8 mouse cellular contexts compared by ENCODE assay signal in the genomic region with DNA sequence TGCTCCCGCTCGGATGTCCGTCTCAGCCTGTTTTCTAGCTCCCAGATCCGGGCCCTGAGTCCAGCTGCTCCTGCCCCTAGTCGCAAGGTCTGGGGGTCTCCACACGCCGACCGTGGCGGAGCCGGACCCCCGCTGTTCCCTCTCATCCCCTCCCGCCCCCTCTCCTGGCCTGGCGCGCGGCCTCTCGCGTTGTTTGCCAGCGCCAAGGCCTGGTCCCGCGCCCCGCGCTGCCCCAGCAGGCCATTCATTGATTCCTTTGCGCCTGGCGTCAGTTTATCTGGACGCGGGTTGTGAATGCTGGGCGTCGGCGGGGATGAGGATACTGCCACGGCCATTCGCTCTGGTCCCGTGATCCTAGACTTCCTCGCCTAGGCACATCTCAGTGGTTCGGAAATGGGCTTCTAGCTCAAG. TPM values are rescaled to one million over a fixed set of nuclear protein-coding genes. Genes with fewer than 3 reads are reported as not detected.
DNase-seq lines count a peak whose midpoint lies in the region; ATAC-seq and TF ChIP-seq lines count a peak whose summit lies in the region.

No protein-coding gene starts in this region.

- H3K4me3 ChIP-seq in embryonic facial prominence, embryonic 11.5 days (ENCODE audit: low read depth, low read length) = peak overlapping the region; percentile 89
- H3K4me3 ChIP-seq in hindbrain, embryonic 12.5 days = peak overlapping the region; percentile 91
- H3K4me3 ChIP-seq in liver, embryonic 14.5 days (ENCODE audit: insufficient read depth in 1 of 2, low read depth in 2 of 2, low read length in 2 of 2) = peak overlapping the region; percentile 79 to 98
- H3K4me3 ChIP-seq in neural tube, embryonic 15.5 days (replicated peaks) = peak overlapping the region; percentile 96

- H3K9ac ChIP-seq in embryonic facial prominence, embryonic 11.5 days (replicated peaks; ENCODE audit: low read length) = peak overlapping the region; percentile 95
- H3K9ac ChIP-seq in hindbrain, embryonic 12.5 days = peak overlapping the region; percentile 94
- H3K9ac ChIP-seq in liver, embryonic 14.5 days (replicated peaks) = peak overlapping the region; percentile 96
- H3K9ac ChIP-seq in neural tube, embryonic 15.5 days (replicated peaks) = peak overlapping the region; percentile 90

- H3K4me1 ChIP-seq in embryonic facial prominence, embryonic 11.5 days (ENCODE audit: control insufficient read depth, insufficient read depth, low read length) = no peaks in the 10 kb centered on the region
- peaks cover 32% of the 10 kb centered on the region for H3K4me1 ChIP-seq in hindbrain, embryonic 12.5 days
- H3K4me1 ChIP-seq in liver, embryonic 14.5 days (replicated peaks; ENCODE audit: control insufficient read depth in 2 of 2, insufficient read depth in 2 of 2, low read length in 1 of 2) = peaks cover 20 to 21% of the 10 kb centered on the region in 2 experiments
- H3K4me1 ChIP-seq in neural tube, embryonic 15.5 days = peaks cover 45% of the 10 kb centered on the region

- CTCF ChIA-PET in Patski (lab: Charles Lee) = no interaction called here

- H3K27ac ChIP-seq in embryonic facial prominence, embryonic 11.5 days (replicated peaks; ENCODE audit: low read depth, low read length) = peak overlapping the region; percentile 93
- peak overlapping the region; percentile 92 for H3K27ac ChIP-seq in hindbrain, embryonic 12.5 days
- peak overlapping the region; percentile 87 for H3K27ac ChIP-seq in liver, embryonic 14.5 days
- peak overlapping the region; percentile 91 for H3K27ac ChIP-seq in neural tube, embryonic 15.5 days (replicated peaks)

- POLR2A ChIA-PET in Patski (lab: Charles Lee) = no interaction called here

- no peaks in the 10 kb centered on the region for H3K9me3 ChIP-seq in embryonic facial prominence, embryonic 11.5 days (replicated peaks; ENCODE audit: control insufficient read depth, low read length)
- H3K9me3 ChIP-seq in hindbrain, embryonic 12.5 days (replicated peaks) = no peaks in the 10 kb centered on the region
- no peaks in the 10 kb centered on the region for H3K9me3 ChIP-seq in liver, embryonic 14.5 days (ENCODE audit: control insufficient read depth, low read length)
- no peaks in the 10 kb centered on the region for H3K9me3 ChIP-seq in neural tube, embryonic 15.5 days (replicated peaks)

- no peak for TF ChIP-seq EP300 in liver, embryonic 14.5 days (IDR thresholded peaks at IDR 0.05; ENCODE audit: low read depth)

- DNase-seq in layer of hippocampus, adult 8-10 months (ENCODE audit: low spot score in 2 of 2) = peak; percentile 11 to 19
- no peak for DNase-seq in layer of hippocampus, adult 9-10 months (ENCODE audit: low spot score)
- no peak for DNase-seq in Patski (ENCODE audit: low read depth, low spot score)
- peak; percentile 75 for DNase-seq in embryonic facial prominence, embryonic 11.5 days (ENCODE audit: low spot score)
- DNase-seq in liver, embryonic 14.5 days (ENCODE audit: low read depth in 3 of 3, low spot score in 3 of 3) = peak; percentile 52 to 63 (median 57)

- 0% methylated on average over 31 of the region's 34 CpGs for WGBS in embryonic facial prominence, embryonic 11.5 days
- 0% methylated on average over 32 of the region's 34 CpGs for WGBS in hindbrain, embryonic 12.5 days
- WGBS in liver, embryonic 14.5 days (ENCODE audit: insufficient replicate concordance) = under 1% methylated on average over 34 of the region's 34 CpGs
- WGBS in neural tube, embryonic 15.5 days = under 1% methylated on average over 34 of the region's 34 CpGs

- H3K36me3 ChIP-seq in embryonic facial prominence, embryonic 11.5 days (replicated peaks; ENCODE audit: control insufficient read depth, insufficient read depth, low read depth, low read length) = no peaks in the 10 kb centered on the region
- H3K36me3 ChIP-seq in hindbrain, embryonic 12.5 days = no peaks in the 10 kb centered on the region
- peaks cover 6% of the 10 kb centered on the region; the same call in 1 of the 2 replicates for H3K36me3 ChIP-seq in liver, embryonic 14.5 days (replicated peaks; ENCODE audit: control insufficient read depth, insufficient read depth, low read depth)
- no peaks in the 10 kb centered on the region for H3K36me3 ChIP-seq in neural tube, embryonic 15.5 days

- peak; percentile 50 for ATAC-seq in Patski
- no peak; the same call in 1 of the 2 replicates for ATAC-seq in embryonic facial prominence, embryonic 11.5 days (replicated peaks; ENCODE audit: insufficient number of reproducible peaks, low FRiP score, low TSS enrichment, low read depth)
- ATAC-seq in hindbrain, embryonic 12.5 days (ENCODE audit: low FRiP score) = no peak; the same call in 1 of the 2 replicates
- ATAC-seq in liver, embryonic 14.5 days (ENCODE audit: insufficient read depth) = peak; percentile 27
- no peak; the same call in none of the 2 replicates for ATAC-seq in neural tube, embryonic 15.5 days (ENCODE audit: low FRiP score)
- ATAC-seq in activated CD4-positive, CD25-positive, alpha-beta regulatory T cell, adult 4 months = no peak

- no peak for TF ChIP-seq CTCF in Patski (IDR thresholded peaks at IDR 0.05)
- TF ChIP-seq CTCF in liver, embryonic 14.5 days (IDR thresholded peaks at IDR 0.05; ENCODE audit: low read depth) = no peak; the same call in 1 of the 2 replicates

- peak overlapping the region; percentile 52 for H3K4me2 ChIP-seq in embryonic facial prominence, embryonic 11.5 days (ENCODE audit: low read depth, low read length)
- peak overlapping the region; percentile 65 for H3K4me2 ChIP-seq in hindbrain, embryonic 12.5 days (replicated peaks)
- H3K4me2 ChIP-seq in liver, embryonic 14.5 days (ENCODE audit: low read depth) = peak overlapping the region; percentile 94
- peak overlapping the region; percentile 83 for H3K4me2 ChIP-seq in neural tube, embryonic 15.5 days

- in situ Hi-C loops in Patski (cut with MboI; ENCODE audit: low pct_unique_long_range_greater_than_20kb) = no loop called here

- H3K27me3 ChIP-seq in Patski = no peaks in the 10 kb centered on the region
- H3K27me3 ChIP-seq in embryonic facial prominence, embryonic 11.5 days (ENCODE audit: control insufficient read depth, insufficient read depth, low read length) = no peaks in the 10 kb centered on the region
- no peaks in the 10 kb centered on the region for H3K27me3 ChIP-seq in hindbrain, embryonic 12.5 days
- H3K27me3 ChIP-seq in liver, embryonic 14.5 days (ENCODE audit: control insufficient read depth, insufficient read depth, low read length) = no peaks in the 10 kb centered on the region
- no peaks in the 10 kb centered on the region for H3K27me3 ChIP-seq in neural tube, embryonic 15.5 days (replicated peaks)

RNA-seq across cellular contexts. Expression of gene Cnot9, which starts 0.6 kb away (rescaled TPM):
- 10 to 100 TPM; 22.7 to 25.7 (median 24.6) TPM for total RNA-seq in layer of hippocampus, adult 8-10 months (2022)
- 43.5 TPM for polyA plus RNA-seq in Patski (2021)
- polyA plus RNA-seq in embryonic facial prominence, embryonic 11.5 days (2014; fragmentation: Nextera tagmentation; extraction: Ambion mirVana) = 106 and 112 TPM in 2 replicates
- 61.4 and 61.9 TPM in 2 replicates for polyA plus RNA-seq in hindbrain, embryonic 12.5 days (2016; fragmentation: Nextera tagmentation; extraction: Ambion mirVana)
- 18.4 and 23.8 TPM in 2 replicates for polyA plus RNA-seq in liver, embryonic 14.5 days (2012; rRNA removed)
- 39.7 and 42.4 TPM in 2 replicates for polyA plus RNA-seq in liver, embryonic 14.5 days (2014; fragmentation: Nextera tagmentation; extraction: Ambion mirVana)
- polyA plus RNA-seq in neural tube, embryonic 15.5 days (2015; fragmentation: Nextera tagmentation; extraction: Ambion mirVana) = 43.9 and 48.5 TPM in 2 replicates
- polyA plus RNA-seq in activated CD4-positive, CD25-positive, alpha-beta regulatory T cell, adult 4 months (2017; shearing (Covaris generic)) = 10 to 100 TPM; 52.3 to 57.8 TPM

RNA-seq across cellular contexts. Expression of gene Plcd4, which starts 36.2 kb away (rescaled TPM):
- 10 to 100 TPM; 22.0 to 29.6 (median 23.6) TPM for total RNA-seq in layer of hippocampus, adult 8-10 months (2022)
- polyA plus RNA-seq in Patski (2021) = 0.83 TPM
- polyA plus RNA-seq in embryonic facial prominence, embryonic 11.5 days (2014; fragmentation: Nextera tagmentation; extraction: Ambion mirVana) = 0.33 and 0.42 TPM in 2 replicates
- 1.2 and 1.6 TPM in 2 replicates for polyA plus RNA-seq in hindbrain, embryonic 12.5 days (2016; fragmentation: Nextera tagmentation; extraction: Ambion mirVana)
- polyA plus RNA-seq in liver, embryonic 14.5 days (2012; rRNA removed) = 0.01 TPM in 1 of 2 replicates, not detected in the other
- 0.09 TPM in 1 of 2 replicates, not detected in the other for polyA plus RNA-seq in liver, embryonic 14.5 days (2014; fragmentation: Nextera tagmentation; extraction: Ambion mirVana)
- 10.1 and 10.8 TPM in 2 replicates for polyA plus RNA-seq in neural tube, embryonic 15.5 days (2015; fragmentation: Nextera tagmentation; extraction: Ambion mirVana)
- 1 to 10 TPM; 1.0 to 1.6 TPM for polyA plus RNA-seq in activated CD4-positive, CD25-positive, alpha-beta regulatory T cell, adult 4 months (2017; shearing (Covaris generic))

RNA-seq across cellular contexts. Expression of gene Usp37, which starts 37.6 kb away (rescaled TPM):
- 10 to 100 TPM; 22.1 to 31.4 (median 24.3) TPM for total RNA-seq in layer of hippocampus, adult 8-10 months (2022)
- 8.4 TPM for polyA plus RNA-seq in Patski (2021)
- polyA plus RNA-seq in embryonic facial prominence, embryonic 11.5 days (2014; fragmentation: Nextera tagmentation; extraction: Ambion mirVana) = 45.7 and 46.5 TPM in 2 replicates
- polyA plus RNA-seq in hindbrain, embryonic 12.5 days (2016; fragmentation: Nextera tagmentation; extraction: Ambion mirVana) = 35.3 and 38.5 TPM in 2 replicates
- 2.6 and 4.4 TPM in 2 replicates for polyA plus RNA-seq in liver, embryonic 14.5 days (2012; rRNA removed)
- 11.4 and 13.5 TPM in 2 replicates for polyA plus RNA-seq in liver, embryonic 14.5 days (2014; fragmentation: Nextera tagmentation; extraction: Ambion mirVana)
- 22.3 and 23.4 TPM in 2 replicates for polyA plus RNA-seq in neural tube, embryonic 15.5 days (2015; fragmentation: Nextera tagmentation; extraction: Ambion mirVana)
- 10 to 100 TPM; 19.6 to 27.0 TPM for polyA plus RNA-seq in activated CD4-positive, CD25-positive, alpha-beta regulatory T cell, adult 4 months (2017; shearing (Covaris generic))

Comparison
In these comparisons a context has a peak if more than half of its experiments do, and no peak if none do; other contexts are left out.
1. DNase-seq: peak in layer of hippocampus, adult 8-10 months (2 of 2), embryonic facial prominence, embryonic 11.5 days (single experiment) and liver, embryonic 14.5 days (3 of 3); none in layer of hippocampus, adult 9-10 months (single experiment) and Patski (single experiment).
2. ATAC-seq: peak in Patski (single experiment) and liver, embryonic 14.5 days (single experiment); none in embryonic facial prominence, embryonic 11.5 days (single experiment), hindbrain, embryonic 12.5 days (single experiment), neural tube, embryonic 15.5 days (single experiment) and activated CD4-positive, CD25-positive, alpha-beta regulatory T cell, adult 4 months (single experiment).
3. Peak in every context shown above with its lines, with median percentiles within 50 percentile points of each other: H3K27ac ChIP-seq, H3K4me2 ChIP-seq, H3K4me3 ChIP-seq and H3K9ac ChIP-seq.